Comparison of ENCODE assay signal across 34 mouse cellular contexts in the genomic region with DNA sequence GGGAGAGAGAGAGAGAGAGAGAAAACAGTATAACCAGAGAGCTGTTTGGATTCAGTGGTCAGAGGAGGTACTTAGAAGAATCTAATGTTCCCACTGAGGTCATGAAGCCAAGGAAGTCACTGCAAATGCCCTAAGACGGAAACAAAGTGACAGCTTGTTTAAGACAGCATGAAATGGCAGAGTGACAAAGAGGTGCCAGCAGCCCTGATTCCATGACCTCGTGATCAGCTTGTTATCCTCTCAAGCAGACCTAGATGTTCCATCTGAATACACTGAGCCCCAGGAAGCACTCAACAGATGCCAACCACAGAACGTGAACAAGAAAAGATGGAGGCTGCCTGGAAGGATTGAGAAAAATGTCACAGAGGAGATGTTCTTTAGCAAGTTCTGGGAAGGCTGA. TPM values are rescaled to one million over a fixed set of nuclear protein-coding genes. Genes with fewer than 3 reads are reported as not detected.
DNase-seq lines count a peak whose midpoint lies in the region; ATAC-seq and TF ChIP-seq lines count a peak whose summit lies in the region.
"Had no signal": no experiment of that assay in that cellular context is flagged by ENCODE, and none has a peak within 500 bp of the region (broad histone marks: within the 10 kb centered on the region; RNA-seq: fewer than 3 reads in every experiment).

No protein-coding gene starts in this region.

- WGBS in midbrain, postnatal 0 days = 35% methylated on average over 3 of the region's 3 CpGs
- WGBS in midbrain, embryonic 14.5 days = 40% methylated on average over 3 of the region's 3 CpGs

- no peak overlapping the region for H3K4me2 ChIP-seq in midbrain, postnatal 0 days (ENCODE audit: low read depth, low read length, poor library complexity, severe bottlenecking)
- H3K4me2 ChIP-seq in midbrain, embryonic 14.5 days (ENCODE audit: low read length) = no peak overlapping the region
- H3K4me2 ChIP-seq: embryonic facial prominence, embryonic 15.5 days; forebrain, embryonic 13.5 days; heart, embryonic 12.5 days; hindbrain, embryonic 15.5 days; intestine, embryonic 15.5 days; limb, embryonic 15.5 days; liver, embryonic 13.5 days; midbrain, embryonic 13.5 days had no signal

- no peak for TF ChIP-seq CTCF in midbrain, postnatal 0 days (IDR thresholded peaks at IDR 0.05)

- H3K36me3 ChIP-seq in midbrain, postnatal 0 days (ENCODE audit: insufficient read depth, low read length) = no peaks in the 10 kb centered on the region
- H3K36me3 ChIP-seq in midbrain, embryonic 14.5 days (ENCODE audit: control insufficient read depth, insufficient read depth, low read length) = no peaks in the 10 kb centered on the region
- H3K36me3 ChIP-seq: embryonic facial prominence, embryonic 10.5 days; embryonic facial prominence, embryonic 15.5 days; heart, embryonic 12.5 days; hindbrain, embryonic 15.5 days; intestine, embryonic 15.5 days; limb, embryonic 10.5 days; limb, embryonic 15.5 days; liver, embryonic 13.5 days; midbrain, embryonic 13.5 days had no signal

- ATAC-seq in midbrain, postnatal 0 days (ENCODE audit: low FRiP score) = no peak
- no peak for ATAC-seq in midbrain, embryonic 14.5 days (ENCODE audit: low FRiP score, low TSS enrichment)
- no peak for ATAC-seq in erythroblast, adult 5-6 weeks (replicated peaks; ENCODE audit: low FRiP score, poor library complexity, severe bottlenecking)
- ATAC-seq: forebrain, embryonic 13.5 days; intestine, embryonic 15.5 days; lung, postnatal 0 days; midbrain, embryonic 13.5 days had no signal

- H3K27me3 ChIP-seq in midbrain, postnatal 0 days (ENCODE audit: insufficient read depth, low read length) = no peaks in the 10 kb centered on the region
- no peaks in the 10 kb centered on the region for H3K27me3 ChIP-seq in midbrain, embryonic 14.5 days (ENCODE audit: control insufficient read depth, insufficient read depth, low read length)
- H3K27me3 ChIP-seq: embryonic facial prominence, embryonic 15.5 days; forebrain, embryonic 13.5 days; heart, embryonic 12.5 days; intestine, embryonic 15.5 days; limb, embryonic 15.5 days; liver, embryonic 13.5 days; midbrain, embryonic 13.5 days had no signal

- H3K4me3 ChIP-seq in midbrain, postnatal 0 days (ENCODE audit: low read depth, low read length) = no peak overlapping the region
- H3K4me3 ChIP-seq in midbrain, embryonic 14.5 days (replicated peaks; ENCODE audit: low read depth, low read length) = no peak overlapping the region
- H3K4me3 ChIP-seq: embryonic facial prominence, embryonic 10.5 days; embryonic facial prominence, embryonic 15.5 days; forebrain, embryonic 13.5 days; heart, embryonic 12.5 days; hindbrain, embryonic 15.5 days; intestine, embryonic 15.5 days; limb, embryonic 10.5 days; limb, embryonic 15.5 days; liver, embryonic 13.5 days; midbrain, embryonic 13.5 days had no signal

- H3K9me3 ChIP-seq in midbrain, postnatal 0 days (ENCODE audit: low read length) = no peaks in the 10 kb centered on the region
- H3K9me3 ChIP-seq in midbrain, embryonic 14.5 days (ENCODE audit: control insufficient read depth, low read length) = no peaks in the 10 kb centered on the region
- H3K9me3 ChIP-seq: embryonic facial prominence, embryonic 10.5 days; embryonic facial prominence, embryonic 15.5 days; forebrain, embryonic 13.5 days; heart, embryonic 12.5 days; hindbrain, embryonic 15.5 days; intestine, embryonic 15.5 days; limb, embryonic 10.5 days; limb, embryonic 15.5 days; liver, embryonic 13.5 days; midbrain, embryonic 13.5 days had no signal

- peak; percentile 27 to 34 for DNase-seq in cerebellum, adult 18-20 months
- DNase-seq in cerebellum, postnatal 4 days (ENCODE audit: low spot score in 2 of 2) = no peak
- peak; percentile 79 for DNase-seq in midbrain, postnatal 0 days (ENCODE audit: low spot score)
- no peak for DNase-seq in midbrain, embryonic 14.5 days
- peak; percentile 63 for DNase-seq in cerebellum, adult 9-10 months
- peak; percentile 10 to 31 for DNase-seq in cerebellum, postnatal 36 days
- DNase-seq: adrenal gland, postnatal 14 days; gastrocnemius, postnatal 14 days; heart, adult 18-20 months; heart, postnatal 4 days; kidney, adult 2 months; kidney, postnatal 4 days; liver, embryonic 13.5 days; lung, adult 18-20 months; lung, postnatal 4 days; right cerebral cortex, postnatal 4 days had no signal

- no peak overlapping the region for H3K9ac ChIP-seq in midbrain, postnatal 0 days (replicated peaks; ENCODE audit: low read length, poor library complexity, severe bottlenecking)
- no peak overlapping the region for H3K9ac ChIP-seq in midbrain, embryonic 14.5 days (replicated peaks; ENCODE audit: low read length)
- H3K9ac ChIP-seq: embryonic facial prominence, embryonic 15.5 days; forebrain, embryonic 13.5 days; heart, embryonic 12.5 days; hindbrain, embryonic 15.5 days; intestine, embryonic 15.5 days; limb, embryonic 15.5 days; liver, embryonic 13.5 days; midbrain, embryonic 13.5 days had no signal

- H3K4me1 ChIP-seq in midbrain, postnatal 0 days (ENCODE audit: insufficient read depth, low read length) = no peaks in the 10 kb centered on the region
- H3K4me1 ChIP-seq in midbrain, embryonic 14.5 days (ENCODE audit: control insufficient read depth, insufficient read depth, low read length) = no peaks in the 10 kb centered on the region; the same call in 1 of the 2 replicates
- H3K4me1 ChIP-seq: embryonic facial prominence, embryonic 10.5 days; embryonic facial prominence, embryonic 15.5 days; intestine, embryonic 15.5 days; limb, embryonic 10.5 days; limb, embryonic 15.5 days had no signal

- H3K27ac ChIP-seq in midbrain, postnatal 0 days (ENCODE audit: low read depth, low read length) = no peak overlapping the region
- H3K27ac ChIP-seq in midbrain, embryonic 14.5 days (replicated peaks; ENCODE audit: low read depth, low read length) = no peak overlapping the region
- H3K27ac ChIP-seq: embryonic facial prominence, embryonic 10.5 days; embryonic facial prominence, embryonic 15.5 days; forebrain, embryonic 13.5 days; hindbrain, embryonic 15.5 days; intestine, embryonic 15.5 days; kidney, postnatal 0 days; limb, embryonic 10.5 days; limb, embryonic 15.5 days; liver, embryonic 13.5 days; midbrain, embryonic 13.5 days; stomach, postnatal 0 days had no signal

RNA-seq across cellular contexts. Expression of a gene that starts 26.2 kb away (rescaled TPM):
- 13.4 and 15.5 TPM in 2 replicates for total RNA-seq in midbrain, postnatal 0 days (2014; rRNA removed)
- polyA plus RNA-seq in midbrain, postnatal 0 days (2015; fragmentation: Nextera tagmentation; extraction: Ambion mirVana) = 8.3 and 9.3 TPM in 2 replicates
- 11.8 and 16.4 TPM in 2 replicates for polyA plus RNA-seq in midbrain, embryonic 14.5 days (2014; fragmentation: Nextera tagmentation; extraction: Ambion mirVana)
- total RNA-seq in erythroblast, adult 5-6 weeks (2015; ENCODE audit: low replicate concordance) = 3.1 and 3.7 TPM in 2 replicates
- 2.2 and 6.2 TPM in 2 replicates for total RNA-seq in erythroblast, adult 5-6 weeks (2017; ENCODE audit: low replicate concordance)

RNA-seq across cellular contexts. Expression of a gene that starts 30.4 kb away (rescaled TPM):
- total RNA-seq in midbrain, postnatal 0 days (2014; rRNA removed) = 1.2 and 3.6 TPM in 2 replicates
- 2.6 and 2.9 TPM in 2 replicates for polyA plus RNA-seq in midbrain, postnatal 0 days (2015; fragmentation: Nextera tagmentation; extraction: Ambion mirVana)
- polyA plus RNA-seq in midbrain, embryonic 14.5 days (2014; fragmentation: Nextera tagmentation; extraction: Ambion mirVana) = 1.1 and 2.2 TPM in 2 replicates
- not detected in 2 replicates for total RNA-seq in erythroblast, adult 5-6 weeks (2015; ENCODE audit: low replicate concordance)
- total RNA-seq in erythroblast, adult 5-6 weeks (2017; ENCODE audit: low replicate concordance) = not detected in 2 replicates
- total RNA-seq: gastrocnemius, postnatal 14 days; heart, adult 18-20 months; megakaryocyte-erythroid progenitor cell, adult 5-6 weeks; MEL; neutrophil, adult 5-6 weeks had no signal
- polyA plus RNA-seq: kidney, adult 2 months; spleen, adult 2 months had no signal

RNA-seq across cellular contexts. Expression of a gene that starts 51.4 kb away (rescaled TPM):
- total RNA-seq in midbrain, postnatal 0 days (2014; rRNA removed) = 0.05 and 2.2 TPM in 2 replicates
- 0.11 and 0.16 TPM in 2 replicates for polyA plus RNA-seq in midbrain, postnatal 0 days (2015; fragmentation: Nextera tagmentation; extraction: Ambion mirVana)
- polyA plus RNA-seq in midbrain, embryonic 14.5 days (2014; fragmentation: Nextera tagmentation; extraction: Ambion mirVana) = 0.12 TPM in 1 of 2 replicates, not detected in the other
- not detected in 2 replicates for total RNA-seq in erythroblast, adult 5-6 weeks (2015; ENCODE audit: low replicate concordance)
- not detected in 2 replicates for total RNA-seq in erythroblast, adult 5-6 weeks (2017; ENCODE audit: low replicate concordance)
- total RNA-seq: adrenal gland, postnatal 14 days; gastrocnemius, postnatal 14 days; megakaryocyte-erythroid progenitor cell, adult 5-6 weeks; neutrophil, adult 5-6 weeks had no signal
- polyA plus RNA-seq: embryonic facial prominence, embryonic 10.5 days; heart, postnatal 0 days; liver, embryonic 13.5 days; lung, postnatal 0 days; spleen, adult 2 months had no signal

Comparison
In these comparisons a context has a peak if more than half of its experiments do, and no peak if none do; other contexts are left out.
1. DNase-seq: peak in cerebellum, adult 18-20 months (2 of 2), midbrain, postnatal 0 days (single experiment), cerebellum, adult 9-10 months (single experiment) and cerebellum, postnatal 36 days (2 of 2); none in cerebellum, postnatal 4 days (0 of 2) and midbrain, embryonic 14.5 days (single experiment).